ENCODE assay signal across 8 mouse cellular contexts in the genomic region with DNA sequence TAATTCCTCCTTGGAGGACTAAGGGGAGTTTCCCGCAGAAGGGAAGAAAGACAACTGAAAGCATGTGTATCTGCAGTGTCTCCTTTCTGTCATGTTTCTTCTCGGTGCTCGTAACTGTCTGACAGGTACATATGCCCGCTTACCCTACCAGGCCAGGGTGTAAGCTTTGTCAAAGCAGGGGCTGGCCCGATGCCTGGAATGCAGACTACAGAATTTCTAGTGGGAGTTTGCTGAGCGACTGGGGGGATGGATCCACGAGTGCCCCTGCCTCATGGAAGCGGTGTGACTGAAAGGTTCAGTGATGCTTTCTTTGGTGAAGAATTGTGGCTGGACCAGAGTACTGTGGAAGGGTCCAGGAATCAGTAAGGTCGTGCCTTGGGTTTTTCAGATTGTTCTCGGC. TPM values are rescaled to one million over a fixed set of nuclear protein-coding genes. Genes with fewer than 3 reads are reported as not detected.
DNase-seq lines count a peak whose midpoint lies in the region; ATAC-seq and TF ChIP-seq lines count a peak whose summit lies in the region.

No protein-coding gene starts in this region.

- no peak for TF ChIP-seq POLR2A in thymus, adult 2 months (IDR thresholded peaks at IDR 0.05; ENCODE audit: control insufficient read depth, extremely low read depth, insufficient read depth, low read length, poor library complexity)

- H3K27ac ChIP-seq in embryonic facial prominence, embryonic 13.5 days: no peak overlapping the region
- no peak overlapping the region for H3K27ac ChIP-seq in intestine, embryonic 15.5 days
- H3K27ac ChIP-seq in neural tube, embryonic 12.5 days: no peak overlapping the region
- H3K27ac ChIP-seq in thymus, adult 2 months (ENCODE audit: control insufficient read depth, insufficient read depth, low read length): no peak overlapping the region

- peak; percentile 30 for DNase-seq in kidney, postnatal 10 days
- no peak for DNase-seq in kidney, postnatal 36 days
- no peak for DNase-seq in thymus, adult 2 months
- DNase-seq in left cerebral cortex, postnatal 25 days (ENCODE audit: low spot score in 2 of 2): no peak
- DNase-seq in thymus, postnatal 4 days: no peak

- no peaks in the 10 kb centered on the region for H3K9me3 ChIP-seq in embryonic facial prominence, embryonic 13.5 days
- H3K9me3 ChIP-seq in intestine, embryonic 15.5 days: no peaks in the 10 kb centered on the region
- H3K9me3 ChIP-seq in neural tube, embryonic 12.5 days: no peaks in the 10 kb centered on the region

- H3K4me1 ChIP-seq in embryonic facial prominence, embryonic 13.5 days: peaks cover 28% of the 10 kb centered on the region
- H3K4me1 ChIP-seq in intestine, embryonic 15.5 days (replicated peaks): peaks cover 28% of the 10 kb centered on the region
- peaks cover 30% of the 10 kb centered on the region for H3K4me1 ChIP-seq in neural tube, embryonic 12.5 days
- H3K4me1 ChIP-seq in thymus, adult 2 months (replicated peaks; ENCODE audit: control insufficient read depth, insufficient read depth, low read length): peaks cover 10% of the 10 kb centered on the region

- peak overlapping the region; percentile 99 for H3K4me3 ChIP-seq in embryonic facial prominence, embryonic 13.5 days
- no peak overlapping the region for H3K4me3 ChIP-seq in intestine, embryonic 15.5 days (replicated peaks)
- H3K4me3 ChIP-seq in neural tube, embryonic 12.5 days: peak overlapping the region; percentile 85; the same call in 1 of the 2 replicates
- no peak overlapping the region for H3K4me3 ChIP-seq in thymus, adult 2 months (ENCODE audit: control insufficient read depth, insufficient read depth, low read length)

- H3K9ac ChIP-seq in embryonic facial prominence, embryonic 13.5 days: peak overlapping the region; percentile 94; the same call in 1 of the 2 replicates
- peak overlapping the region; percentile 81 for H3K9ac ChIP-seq in intestine, embryonic 15.5 days
- no peak overlapping the region for H3K9ac ChIP-seq in neural tube, embryonic 12.5 days

- intact Hi-C loops in left cerebral cortex, postnatal 25 days (cut with DNase I): no loop called here

- TF ChIP-seq CTCF in thymus, adult 2 months (IDR thresholded peaks at IDR 0.05; ENCODE audit: borderline replicate concordance, control insufficient read depth, extremely low read depth, insufficient read depth, low read length, poor library complexity): no peak

- H3K4me2 ChIP-seq in embryonic facial prominence, embryonic 13.5 days: peak overlapping the region; percentile 83
- peak overlapping the region; percentile 80 for H3K4me2 ChIP-seq in intestine, embryonic 15.5 days (replicated peaks)
- H3K4me2 ChIP-seq in neural tube, embryonic 12.5 days (replicated peaks): peak overlapping the region; percentile 67

- no peak for ATAC-seq in embryonic facial prominence, embryonic 13.5 days (ENCODE audit: insufficient number of reproducible peaks, insufficient read depth, low FRiP score, low TSS enrichment, low read depth)
- ATAC-seq in intestine, embryonic 15.5 days: no peak
- no peak for ATAC-seq in neural tube, embryonic 12.5 days (ENCODE audit: low FRiP score, low read depth)

- peaks cover 14% of the 10 kb centered on the region for H3K36me3 ChIP-seq in embryonic facial prominence, embryonic 13.5 days
- H3K36me3 ChIP-seq in intestine, embryonic 15.5 days: 0 out of 2 replicates have a peak, but pooled peaks cover 5% of the 10 kb centered on the region
- peaks cover 16% of the 10 kb centered on the region for H3K36me3 ChIP-seq in neural tube, embryonic 12.5 days
- peaks cover 11% of the 10 kb centered on the region; the same call in 1 of the 2 replicates for H3K36me3 ChIP-seq in thymus, adult 2 months (ENCODE audit: control insufficient read depth, insufficient read depth, low read length)

- peaks cover 5% of the 10 kb centered on the region for H3K27me3 ChIP-seq in embryonic facial prominence, embryonic 13.5 days
- H3K27me3 ChIP-seq in intestine, embryonic 15.5 days (replicated peaks): no peaks in the 10 kb centered on the region
- no peaks in the 10 kb centered on the region for H3K27me3 ChIP-seq in neural tube, embryonic 12.5 days (replicated peaks)
- no peaks in the 10 kb centered on the region for H3K27me3 ChIP-seq in thymus, adult 2 months (ENCODE audit: control insufficient read depth, insufficient read depth, low read length)

- WGBS in embryonic facial prominence, embryonic 13.5 days: 88% methylated on average over 10 of the region's 10 CpGs
- 79% methylated on average over 10 of the region's 10 CpGs for WGBS in intestine, embryonic 15.5 days
- 91% methylated on average over 10 of the region's 10 CpGs for WGBS in neural tube, embryonic 12.5 days
- 95% methylated on average over 10 of the region's 10 CpGs for WGBS in thymus, adult 2 months

RNA-seq across cellular contexts. Expression of gene Sec23ip, which starts 1.4 kb away (rescaled TPM):
- polyA plus RNA-seq in embryonic facial prominence, embryonic 13.5 days (2015; fragmentation: Nextera tagmentation; extraction: Ambion mirVana): 34.1 and 38.3 TPM in 2 replicates
- 29.9 and 31.6 TPM in 2 replicates for polyA plus RNA-seq in intestine, embryonic 15.5 days (2015; fragmentation: Nextera tagmentation; extraction: Ambion mirVana)
- 42.4 and 42.9 TPM in 2 replicates for polyA plus RNA-seq in neural tube, embryonic 12.5 days (2016; fragmentation: Nextera tagmentation; extraction: Ambion mirVana)
- 68.4 and 68.6 TPM in 2 replicates for polyA plus RNA-seq in thymus, adult 2 months (2012; rRNA removed)
- 10 to 100 TPM; 41.3 to 42.9 TPM for total RNA-seq in left cerebral cortex, postnatal 25 days (2021)

RNA-seq across cellular contexts. Expression of gene Mcmbp, which starts 5.9 kb away (rescaled TPM):
- 68.8 and 70.8 TPM in 2 replicates for polyA plus RNA-seq in embryonic facial prominence, embryonic 13.5 days (2015; fragmentation: Nextera tagmentation; extraction: Ambion mirVana)
- 53.4 and 57.9 TPM in 2 replicates for polyA plus RNA-seq in intestine, embryonic 15.5 days (2015; fragmentation: Nextera tagmentation; extraction: Ambion mirVana)
- 61.8 and 66.2 TPM in 2 replicates for polyA plus RNA-seq in neural tube, embryonic 12.5 days (2016; fragmentation: Nextera tagmentation; extraction: Ambion mirVana)
- 69.0 and 97.3 TPM in 2 replicates for polyA plus RNA-seq in thymus, adult 2 months (2012; rRNA removed)
- total RNA-seq in left cerebral cortex, postnatal 25 days (2021): 10 to 100 TPM; 22.5 to 24.7 TPM

Comparison
In these comparisons a context has a peak if more than half of its experiments do, and no peak if none do; other contexts are left out.
1. H3K4me3 ChIP-seq: peak in embryonic facial prominence, embryonic 13.5 days (single experiment) and neural tube, embryonic 12.5 days (single experiment); none in intestine, embryonic 15.5 days (single experiment) and thymus, adult 2 months (single experiment).
2. Peak in every context shown above with its lines, with median percentiles within 50 percentile points of each other: H3K4me2 ChIP-seq.